Mouse (Mus musculus) CH12.LX (cell line): ENCODE results near the gene Arhgap31. TPM values are rescaled to one million over a fixed set of nuclear protein-coding genes. Genes with fewer than 3 reads are reported as not detected.

Experiments used
- DNase-seq: peaks from one replicate; pipeline ENCODE4 v3.0.0-alpha.2; 2013; ENCODE audit errors: extremely low read depth
- H3K27ac ChIP-seq: 2 replicates; pipeline ENCODE4 v1.5.1; 2012; ENCODE audit warnings: low read depth, mild to moderate bottlenecking, control low read depth, moderate library complexity; ENCODE audit not compliant: insufficient read depth
- H3K27me3 ChIP-seq: replicated peaks from 2 replicates; pipeline ENCODE3; 2012; ENCODE audit warnings: inconsistent platforms
- H3K36me3 ChIP-seq, 2 experiments: replicated peaks in 1 of 2; 2 replicates each; pipeline versions ENCODE3 to v1.6.1; 2012; ENCODE audit warnings: inconsistent platforms in 1 of 2, low read length in 1 of 2, mild to moderate bottlenecking in 1 of 2, mixed read lengths in 1 of 2, moderate library complexity in 1 of 2; ENCODE audit not compliant: control insufficient read depth in 1 of 2, insufficient read depth in 1 of 2
- H3K4me1 ChIP-seq, 2 experiments: 2 replicates each; pipeline ENCODE4 v1.6.1; 2012; ENCODE audit warnings: inconsistent platforms in 1 of 2, moderate library complexity in 1 of 2; ENCODE audit not compliant: insufficient read depth in 2 of 2, control insufficient read depth in 1 of 2
- H3K4me2 ChIP-seq: 2 replicates; pipeline ENCODE4 v1.6.1; 2012; ENCODE audit warnings: low read depth, mild to moderate bottlenecking, control low read depth; ENCODE audit not compliant: poor library complexity, insufficient read depth, severe bottlenecking
- H3K4me3 ChIP-seq, 3 experiments: fragments of 150-350 bp in 1 of 3; sonication (generic) in 1 of 3; replicated peaks in 1 of 3; 2 replicates each; pipeline versions ENCODE3 to v1.5.1; 2011 to 2012; ENCODE audit warnings: low read depth in 2 of 3, low read length in 2 of 3, mild to moderate bottlenecking in 2 of 3, moderate library complexity in 2 of 3, control low read depth in 1 of 3, improper control_type of control experiment in 1 of 3, inconsistent platforms in 1 of 3, mixed read lengths in 1 of 3; ENCODE audit not compliant: poor library complexity in 1 of 3
- H3K79me2 ChIP-seq: replicated peaks from 2 replicates; pipeline ENCODE4 v1.6.1; 2012; ENCODE audit warnings: mild to moderate bottlenecking, moderate library complexity; ENCODE audit not compliant: control insufficient read depth, poor library complexity, insufficient read depth, severe bottlenecking; ENCODE audit errors: extremely low read depth
- H3K9ac ChIP-seq: 2 replicates; pipeline ENCODE4 v1.6.1; 2012; ENCODE audit warnings: low read depth, mild to moderate bottlenecking, control low read depth, moderate library complexity; ENCODE audit not compliant: insufficient read depth
- H3K9me3 ChIP-seq: replicated peaks from 2 replicates; pipeline ENCODE3; 2012; ENCODE audit warnings: low read length, inconsistent platforms, mixed read lengths
- CHD1 ChIP-seq: IDR thresholded peaks from 2 replicates; pipeline ENCODE4 v1.6.1; 2012; ENCODE audit warnings: low read depth, low read length, improper control_type of control experiment, inconsistent platforms
- CHD2 ChIP-seq: IDR thresholded peaks from 2 replicates; pipeline ENCODE4 v1.6.1; 2011; ENCODE audit warnings: low read length, improper control_type of control experiment
- CTCF ChIP-seq, 2 experiments: IDR thresholded peaks in 1 of 2; conservative IDR thresholded peaks in 1 of 2; 2 replicates each; pipeline ENCODE4 v1.5.1; 2011 to 2012; ENCODE audit warnings: low read depth in 2 of 2, low read length in 2 of 2, improper control_type of control experiment in 1 of 2, inconsistent platforms in 1 of 2, mild to moderate bottlenecking in 1 of 2, moderate library complexity in 1 of 2
- ELF1 ChIP-seq: IDR thresholded peaks from 2 replicates; pipeline ENCODE4 v1.6.1; 2014; ENCODE audit warnings: low read depth, mild to moderate bottlenecking, inconsistent platforms, low read length, improper control_type of control experiment
- EP300 ChIP-seq: IDR thresholded peaks from 2 replicates; pipeline ENCODE4 v1.6.1; 2011; ENCODE audit warnings: low read length, improper control_type of control experiment
- ETS1 ChIP-seq: conservative IDR thresholded peaks from 2 replicates; pipeline ENCODE4 v1.6.1; 2012; ENCODE audit warnings: low read depth, mild to moderate bottlenecking, inconsistent platforms, low read length, improper control_type of control experiment, moderate library complexity
- GABPA ChIP-seq: IDR thresholded peaks from 2 replicates; pipeline ENCODE4 v1.6.1; 2012; ENCODE audit warnings: low read depth, low read length, improper control_type of control experiment, inconsistent platforms; ENCODE audit not compliant: insufficient replicate concordance
- IRF4 ChIP-seq: IDR thresholded peaks from 2 replicates; pipeline ENCODE4 v1.6.1; 2014; ENCODE audit warnings: low read depth, mild to moderate bottlenecking, inconsistent platforms, low read length, improper control_type of control experiment
- JUN ChIP-seq: IDR thresholded peaks from 2 replicates; pipeline ENCODE4 v1.6.1; 2011; ENCODE audit warnings: low read depth, mild to moderate bottlenecking, low read length, improper control_type of control experiment, moderate library complexity; ENCODE audit not compliant: insufficient read depth
- KAT2A ChIP-seq: IDR thresholded peaks from 2 replicates; pipeline ENCODE4 v1.6.1; 2012; ENCODE audit warnings: low read length, improper control_type of control experiment, inconsistent platforms; ENCODE audit not compliant: insufficient replicate concordance
- MAFK ChIP-seq: IDR thresholded peaks from 2 replicates; pipeline ENCODE4 v1.6.1; 2011; ENCODE audit warnings: low read length, improper control_type of control experiment; ENCODE audit not compliant: insufficient replicate concordance
- MAX ChIP-seq: IDR thresholded peaks from 2 replicates; pipeline ENCODE4 v1.6.1; 2011; ENCODE audit warnings: low read length, improper control_type of control experiment
- MAZ ChIP-seq: IDR thresholded peaks from 2 replicates; pipeline ENCODE4 v1.6.1; 2012; ENCODE audit warnings: low read depth, mild to moderate bottlenecking, inconsistent platforms, low read length, improper control_type of control experiment, moderate library complexity
- MEF2A ChIP-seq: IDR thresholded peaks from 2 replicates; pipeline ENCODE4 v1.6.1; 2014; ENCODE audit warnings: low read depth, mild to moderate bottlenecking, inconsistent platforms, low read length, improper control_type of control experiment, borderline replicate concordance
- MXI1 ChIP-seq: IDR thresholded peaks from 2 replicates; pipeline ENCODE4 v1.6.1; 2011; ENCODE audit warnings: mild to moderate bottlenecking, low read depth, low read length, improper control_type of control experiment
- MYC ChIP-seq: IDR thresholded peaks from 2 replicates; pipeline ENCODE4 v1.6.1; 2011; ENCODE audit warnings: low read depth, mild to moderate bottlenecking, improper control_type of control experiment, low read length
- NELFE ChIP-seq: IDR thresholded peaks from 2 replicates; pipeline ENCODE4 v1.6.1; 2011; ENCODE audit warnings: low read depth, low read length, improper control_type of control experiment
- PAX5 ChIP-seq: IDR thresholded peaks from 2 replicates; pipeline ENCODE4 v1.6.1; 2012; ENCODE audit warnings: low read length, inconsistent platforms, mixed read lengths
- POLR2A ChIP-seq: IDR thresholded peaks from 2 replicates; pipeline ENCODE4 v1.6.1; 2011; ENCODE audit warnings: low read depth, mild to moderate bottlenecking, improper control_type of control experiment, low read length
- POLR2AphosphoS2 ChIP-seq: IDR thresholded peaks from 2 replicates; pipeline ENCODE4 v1.6.1; 2011; ENCODE audit warnings: low read depth, low read length, improper control_type of control experiment
- RAD21 ChIP-seq: IDR thresholded peaks from 2 replicates; pipeline ENCODE4 v1.6.1; 2011; ENCODE audit warnings: low read depth, mild to moderate bottlenecking, low read length, improper control_type of control experiment, moderate library complexity
- RCOR1 ChIP-seq: conservative IDR thresholded peaks from 2 replicates; pipeline ENCODE4 v1.6.1; 2012; ENCODE audit warnings: low read depth, mild to moderate bottlenecking, inconsistent platforms, low read length, improper control_type of control experiment
- SIN3A ChIP-seq: IDR thresholded peaks from 2 replicates; pipeline ENCODE4 v1.6.1; 2012; ENCODE audit warnings: low read length, improper control_type of control experiment, inconsistent platforms
- SMC3 ChIP-seq: IDR thresholded peaks from 2 replicates; pipeline ENCODE4 v1.6.1; 2011; ENCODE audit warnings: low read depth, low read length, improper control_type of control experiment
- TCF12 ChIP-seq: IDR thresholded peaks from 2 replicates; pipeline ENCODE4 v1.6.1; 2014; ENCODE audit warnings: low read depth, mild to moderate bottlenecking, inconsistent platforms, low read length, improper control_type of control experiment
- USF1 ChIP-seq: IDR thresholded peaks from 2 replicates; pipeline ENCODE4 v1.6.1; 2014; ENCODE audit warnings: low read depth, mild to moderate bottlenecking, inconsistent platforms, low read length, improper control_type of control experiment
- USF2 ChIP-seq: conservative IDR thresholded peaks from 2 replicates; pipeline ENCODE4 v1.6.1; 2011; ENCODE audit warnings: low read depth, low read length, improper control_type of control experiment
- ZC3H11A ChIP-seq: IDR thresholded peaks from 2 replicates; pipeline ENCODE4 v1.6.1; 2012; ENCODE audit warnings: low read depth, mild to moderate bottlenecking, inconsistent platforms, low read length, improper control_type of control experiment
- ZKSCAN1 ChIP-seq: IDR thresholded peaks from 2 replicates; pipeline ENCODE4 v1.6.1; 2012; ENCODE audit warnings: low read depth, inconsistent platforms, low read length, improper control_type of control experiment, borderline replicate concordance
- ZMIZ1 ChIP-seq: IDR thresholded peaks from 2 replicates; pipeline ENCODE4 v1.6.1; 2012; ENCODE audit warnings: low read depth, mild to moderate bottlenecking, inconsistent platforms, low read length, improper control_type of control experiment
- ZNF384 ChIP-seq: IDR thresholded peaks from 2 replicates; pipeline ENCODE4 v1.6.1; 2012; ENCODE audit warnings: low read depth, low read length, improper control_type of control experiment, inconsistent platforms
- dilution Hi-C: fragments of 300-500 bp; cut with MboI; formaldehyde crosslinking; loops from 2 replicates; pipeline ENCODE4 v1.14.3; 2020; ENCODE audit warnings: low sequenced_read_pairs; ENCODE audit not compliant: extremely low pct_unique_long_range_greater_than_20kb, extremely low pct_ligation_motif_present
- in situ Hi-C: fragments of 300-500 bp; cut with MboI; formaldehyde crosslinking; loops from 3 replicates; pipeline ENCODE4 v1.14.3; 2019; ENCODE audit warnings: low sequenced_read_pairs, low pct_ligation_motif_present, low pct_unique_long_range_greater_than_20kb, mixed read lengths
- polyA plus RNA-seq: library from polyadenylated mRNA; unstranded; fragments of >175 nt; gene quantifications from 2 replicates; pipeline ENCODE4 v1.2.1, GENCODE M21; 2012; ENCODE audit warnings: low read depth; ENCODE audit not compliant: insufficient read length
- total RNA-seq, 2 experiments: library from RNA; depleted of rRNA; stranded (reverse); fragments of 300-350 nt in 1 of 2; fragments of >200 nt in 1 of 2; gene quantifications; 2 replicates each; pipeline ENCODE4 v1.2.3; 2012 to 2014

Gene Arhgap31
- total and polyA plus RNA-seq, 3 experiments = 0.15 to 2.0 (median 0.76) TPM

GRCm38 (mm10) chr16:38606509-38606908 lies 106.6 kb downstream of the Arhgap31 start:
- no peak for DNase-seq
- H3K4me2 ChIP-seq = no peak overlapping the region
- H3K79me2 ChIP-seq = no peaks in the 10 kb centered on the region
- dilution Hi-C loops = no loop called here
- H3K36me3 ChIP-seq = no peaks in the 10 kb centered on the region
- in situ Hi-C loops = no loop called here
- peaks cover 16% of the 10 kb centered on the region for H3K9me3 ChIP-seq
- H3K27me3 ChIP-seq = no peaks in the 10 kb centered on the region
- peaks cover 0 to 13% of the 10 kb centered on the region in 2 experiments; a peak in 2 of 4 replicates for H3K4me1 ChIP-seq
- H3K9ac ChIP-seq = no peak overlapping the region
- TF ChIP-seq GABPA (no peak), NELFE (no peak), ZC3H11A (no peak), ZNF384 (no peak), CHD2 (no peak), PAX5 (no peak), SIN3A (no peak)
- H3K27ac ChIP-seq = no peak overlapping the region
- H3K4me3 ChIP-seq = no peak overlapping the region

DNA sequence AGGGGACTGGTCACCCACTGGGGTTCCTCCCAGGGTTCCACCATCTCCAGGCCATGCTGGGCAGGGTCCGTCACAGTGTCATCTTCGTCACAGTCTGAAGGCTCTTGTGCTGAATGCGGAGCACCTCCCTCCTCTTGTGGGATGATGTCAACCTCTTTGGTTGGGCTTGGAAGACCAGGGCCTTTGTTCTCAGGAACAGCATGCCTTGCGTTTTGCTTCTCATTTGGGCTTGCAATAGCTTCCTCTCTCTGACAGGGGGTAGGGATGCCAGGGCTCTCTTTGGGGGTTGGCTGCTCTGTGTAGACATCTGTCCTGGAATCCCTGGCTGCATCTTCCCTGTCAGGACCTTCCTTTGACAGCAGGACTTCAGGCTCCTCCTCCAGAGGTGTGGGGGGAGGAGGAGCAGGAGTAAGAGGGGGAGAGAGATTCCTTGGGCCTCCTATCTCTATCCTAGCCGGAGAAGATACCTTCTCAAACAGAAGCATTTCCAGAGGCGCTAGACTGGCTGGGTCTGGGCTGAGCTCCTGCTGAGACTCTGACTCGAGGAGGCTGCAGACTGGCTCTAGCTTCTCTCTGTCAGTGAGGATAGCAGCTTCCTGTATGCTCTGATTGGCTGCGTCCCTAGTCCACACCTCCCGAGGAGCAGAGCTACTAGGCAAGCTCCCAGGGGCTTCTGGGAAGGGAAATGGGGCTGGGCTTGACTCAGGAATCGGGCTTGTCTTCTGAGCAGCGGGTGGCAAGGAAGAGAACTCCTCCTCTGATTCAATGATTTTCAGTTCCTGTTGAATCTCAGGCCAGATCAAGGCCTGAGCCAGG lies 109.9 kb downstream of the Arhgap31 start:
- Histone ChIP-seq H3K4me1 (peaks cover 0 to 13% of the 10 kb centered on the region in 2 experiments; a peak in 2 of 4 replicates), H3K79me2 (no peaks in the 10 kb centered on the region), H3K4me2 (no peak overlapping the region), H3K36me3 (no peaks in the 10 kb centered on the region), H3K27me3 (no peaks in the 10 kb centered on the region), H3K9ac (no peak overlapping the region), H3K9me3 (no peaks in the 10 kb centered on the region), H3K27ac (no peak overlapping the region), H3K4me3 (no peak overlapping the region)
- dilution Hi-C loops (no loop called here), in situ Hi-C loops (no loop called here)
- DNase-seq = peak; percentile 63
- TF ChIP-seq CHD1 = no peak
- TF ChIP-seq USF2 = no peak
- no peak for TF ChIP-seq MYC
- no peak for TF ChIP-seq KAT2A
- no peak for TF ChIP-seq MAX
- TF ChIP-seq SMC3 = no peak
- no peak for TF ChIP-seq MAFK
- no peak for TF ChIP-seq JUN
- TF ChIP-seq ZMIZ1 = no peak
- peak; percentile 44 for TF ChIP-seq ELF1
- no peak for TF ChIP-seq RAD21
- TF ChIP-seq GABPA = no peak
- TF ChIP-seq MXI1 = 0 out of 2 replicates have a peak, but pooled peaks have one; percentile 32
- TF ChIP-seq IRF4 = no peak
- no peak for TF ChIP-seq PAX5
- TF ChIP-seq RCOR1 = no peak
- no peak for TF ChIP-seq SIN3A
- no peak for TF ChIP-seq ETS1
- TF ChIP-seq MEF2A = no peak
- no peak for TF ChIP-seq ZNF384
- TF ChIP-seq TCF12 = peak; percentile 33; the same call in 1 of the 2 replicates
- peak; percentile 13; the same call in 1 of the 2 replicates for TF ChIP-seq NELFE
- no peak for TF ChIP-seq POLR2AphosphoS2
- no peak for TF ChIP-seq EP300
- TF ChIP-seq MAZ = no peak
- no peak for TF ChIP-seq CTCF (conservative IDR thresholded peaks at IDR 0.05 in 1 of 2, IDR thresholded peaks at IDR 0.05 in 1 of 2; ENCODE audit: low read depth in 2 of 2, low read length in 2 of 2)
- TF ChIP-seq POLR2A = peak; percentile 61
- no peak for TF ChIP-seq USF1
- TF ChIP-seq ZC3H11A = no peak
- no peak for TF ChIP-seq ZKSCAN1
